Mouse (Mus musculus) spleen, postnatal 14 days (tissue): ENCODE measurements around the gene Fubp3.
A peak's percentile ranks its signal among the peaks of the same experiment; 100 is the strongest.
"Not testable (repeated sequence)": the region's sequence is repeated elsewhere in the genome, so short reads cannot be mapped to it uniquely, and the experiment has no call there.

ENCODE experiments used
- DNase-seq, 2 experiments: peaks; one replicate each; pipeline ENCODE4 v3.0.0; 2021 to 2022; ENCODE audit warnings: low spot score in 2 of 2

The Fubp3 gene

GRCm38 (mm10) chr2:31572051-31572914, at the start of gene Fubp3:
Gene Fubp3, plus strand, starts transcription at chr2:31572651.
- peak; percentile 45 to 50 for DNase-seq

GRCm38 (mm10) chr2:31524641-31525040, 47.8 kb upstream of the Fubp3 start:
- no peak for DNase-seq

GRCm38 (mm10) chr2:31525778-31526177, 46.7 kb upstream of the Fubp3 start:
- DNase-seq = no peak

GRCm38 (mm10) chr2:31530201-31530600, 42.2 kb upstream of the Fubp3 start:
- DNase-seq = no peak

GRCm38 (mm10) chr2:31537054-31537453, 35.4 kb upstream of the Fubp3 start:
- no peak for DNase-seq

- DNase-seq = no peak
These were observed 33.7 kb upstream of the Fubp3 start for GRCm38 (mm10) chr2:31538745-31539144.

- no peak for DNase-seq
These were observed 30.9 kb upstream of the Fubp3 start for GRCm38 (mm10) chr2:31541581-31541980.

- no peak for DNase-seq
These were observed 24.7 kb upstream of the Fubp3 start for GRCm38 (mm10) chr2:31547726-31548125.

GRCm38 (mm10) chr2:31550503-31550902, 21.9 kb upstream of the Fubp3 start:
- no peak for DNase-seq

- not testable (repeated sequence) for DNase-seq
These were observed 21.1 kb upstream of the Fubp3 start for GRCm38 (mm10) chr2:31551351-31551750.

- DNase-seq = no peak
These were observed 20.5 kb upstream of the Fubp3 start for GRCm38 (mm10) chr2:31551971-31552370.

- DNase-seq = no peak
These were observed 17.8 kb upstream of the Fubp3 start for GRCm38 (mm10) chr2:31554619-31555018.

GRCm38 (mm10) chr2:31572915-31573635, 624 bp downstream of the Fubp3 start:
- no peak for DNase-seq

GRCm38 (mm10) chr2:31581617-31582016, 9.2 kb downstream of the Fubp3 start:
- DNase-seq = no peak

- DNase-seq = no peak
These were observed 19.5 kb downstream of the Fubp3 start for GRCm38 (mm10) chr2:31591799-31592484.

GRCm38 (mm10) chr2:31607555-31607954, 35.1 kb downstream of the Fubp3 start:
- DNase-seq = no peak

GRCm38 (mm10) chr2:31609859-31610261, 37.4 kb downstream of the Fubp3 start:
- no peak for DNase-seq

- no peak for DNase-seq
These were observed 38.5 kb downstream of the Fubp3 start for GRCm38 (mm10) chr2:31610922-31611321.

- no peak for DNase-seq
These were observed 38.9 kb downstream of the Fubp3 start for GRCm38 (mm10) chr2:31611400-31611799.

- no peak for DNase-seq
These were observed 40.2 kb downstream of the Fubp3 start for GRCm38 (mm10) chr2:31612627-31613026.

- DNase-seq = no peak
These were observed 41.3 kb downstream of the Fubp3 start for GRCm38 (mm10) chr2:31613781-31614180.

GRCm38 (mm10) chr2:31618484-31619161, 46.2 kb downstream of the Fubp3 start:
- DNase-seq = no peak
